In the genomic region with DNA sequence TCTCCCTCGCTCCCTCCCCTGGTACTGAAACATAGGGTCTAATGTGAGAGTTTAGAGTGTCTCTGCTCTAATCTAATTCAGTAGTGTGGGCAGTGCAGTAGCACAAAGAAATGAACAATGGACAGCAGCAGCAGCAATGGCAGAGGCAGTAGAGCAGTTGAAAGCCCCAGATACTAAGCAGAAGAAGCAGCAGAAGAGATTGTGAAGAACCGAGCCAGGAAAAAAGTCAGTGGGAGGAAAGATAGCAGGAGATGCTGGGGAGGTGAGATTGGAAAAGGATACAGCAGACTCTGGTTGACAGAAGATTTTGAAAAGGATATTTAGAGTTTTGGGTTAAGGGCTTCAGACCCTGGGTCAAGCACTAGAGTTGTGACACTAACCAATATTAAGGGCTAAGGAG, we compare ENCODE assay signal across 24 mouse cellular contexts. TPM values are rescaled to one million over a fixed set of nuclear protein-coding genes. Genes with fewer than 3 reads are reported as not detected.
A peak's percentile ranks its signal among the peaks of the same experiment; 100 is the strongest.
DNase-seq lines count a peak whose midpoint lies in the region; ATAC-seq and TF ChIP-seq lines count a peak whose summit lies in the region.
"Had no signal": no experiment of that assay in that cellular context is flagged by ENCODE, and none has a peak within 500 bp of the region (broad histone marks: within the 10 kb centered on the region; RNA-seq: fewer than 3 reads in every experiment).

No protein-coding gene starts in this region.

- no peak for TF ChIP-seq CTCF in testis, adult 2 months (IDR thresholded peaks at IDR 0.05; ENCODE audit: control insufficient read depth, insufficient read depth, insufficient replicate concordance, low read depth, low read length)

- no peaks in the 10 kb centered on the region for H3K36me3 ChIP-seq in testis, adult 2 months (ENCODE audit: control insufficient read depth, insufficient read depth, low read length)
- H3K36me3 ChIP-seq: G1E had no signal

- DNase-seq in frontal cortex, postnatal 10 days (ENCODE audit: low spot score in 2 of 2) = no peak
- DNase-seq in testis, postnatal 14 days (ENCODE audit: low spot score) = no peak
- DNase-seq in brain, adult 2 months (ENCODE audit: low read depth, low spot score) = peak; percentile 40
- DNase-seq in telencephalon, adult 2 months (ENCODE audit: low read depth, low spot score) = peak; percentile 28
- no peak for DNase-seq in cerebellum, postnatal 36 days
- DNase-seq in urinary bladder, postnatal 10 days (ENCODE audit: low spot score) = no peak
- DNase-seq: adrenal gland, adult 2 months; adrenal gland, adult 8-10 months; adrenal gland, postnatal 10 days; adrenal gland, postnatal 14 days; adrenal gland, postnatal 25 days; adrenal gland, postnatal 36 days; B cell, adult 2 months; cerebellum, adult 11 months; cerebellum, adult 11-12 months; cerebellum, adult 18-20 months had no signal

- peak overlapping the region; percentile 36; the same call in 1 of the 2 replicates for H3K4me3 ChIP-seq in testis, adult 2 months (ENCODE audit: control insufficient read depth, low read depth, low read length)

- no peak for TF ChIP-seq POLR2A in testis, adult 2 months (IDR thresholded peaks at IDR 0.05; ENCODE audit: control insufficient read depth, low read depth, low read length)

- no peaks in the 10 kb centered on the region for H3K27me3 ChIP-seq in testis, adult 2 months (ENCODE audit: control insufficient read depth, insufficient read depth, low read length)
- H3K27me3 ChIP-seq: Patski had no signal

- H3K4me1 ChIP-seq in testis, adult 2 months (ENCODE audit: control insufficient read depth, insufficient read depth, low read length) = no peaks in the 10 kb centered on the region

- no peak overlapping the region for H3K27ac ChIP-seq in testis, adult 2 months (ENCODE audit: control insufficient read depth, insufficient read depth, low read depth, low read length)

- ATAC-seq in frontal cortex, adult (ENCODE audit: low TSS enrichment) = peak; percentile 84
- ATAC-seq: activated CD4-positive, CD25-positive, alpha-beta regulatory T cell, adult 4 months; CD4-positive, CD25-positive, alpha-beta regulatory T cell, adult 4 months; Patski had no signal

RNA-seq across cellular contexts. Expression of gene Ces1g, which starts 21.6 kb away (rescaled TPM):
- polyA plus RNA-seq in testis, adult 2 months (2012; rRNA removed) = 0.19 and 0.20 TPM in 2 replicates
- polyA plus RNA-seq: activated CD4-positive, CD25-positive, alpha-beta regulatory T cell, adult 4 months; brain, embryonic 14.5 days; C2C12; CD4-positive, CD25-positive, alpha-beta regulatory T cell, adult 4 months; G1E had no signal

RNA-seq across cellular contexts. Expression of gene Ces1f, which starts 36.0 kb away (rescaled TPM):
- polyA plus RNA-seq in testis, adult 2 months (2012; rRNA removed) = 0.05 and 0.10 TPM in 2 replicates
- polyA plus RNA-seq: activated CD4-positive, CD25-positive, alpha-beta regulatory T cell, adult 4 months; brain, embryonic 14.5 days; C2C12; CD4-positive, CD25-positive, alpha-beta regulatory T cell, adult 4 months; G1E; Patski had no signal

Comparison
In these comparisons a context has a peak if more than half of its experiments do, and no peak if none do; other contexts are left out.
1. DNase-seq: peak in brain, adult 2 months (single experiment) and telencephalon, adult 2 months (single experiment); none in frontal cortex, postnatal 10 days (0 of 2), testis, postnatal 14 days (single experiment), cerebellum, postnatal 36 days (0 of 2) and urinary bladder, postnatal 10 days (single experiment).